Mouse (Mus musculus) liver, postnatal 0 days (tissue): ENCODE measurements around the gene Olfr1057.

Experiments used
- CTCF ChIP-seq: sonication (generic); IDR thresholded peaks from 2 replicates; pipeline ENCODE4 v1.5.1; 2016; ENCODE audit warnings: antibody characterized with exemption, low read depth
- EP300 ChIP-seq: IDR thresholded peaks from 2 replicates; pipeline ENCODE4 v1.6.1; 2016; ENCODE audit warnings: antibody characterized with exemption, low read depth, mild to moderate bottlenecking

DNA sequence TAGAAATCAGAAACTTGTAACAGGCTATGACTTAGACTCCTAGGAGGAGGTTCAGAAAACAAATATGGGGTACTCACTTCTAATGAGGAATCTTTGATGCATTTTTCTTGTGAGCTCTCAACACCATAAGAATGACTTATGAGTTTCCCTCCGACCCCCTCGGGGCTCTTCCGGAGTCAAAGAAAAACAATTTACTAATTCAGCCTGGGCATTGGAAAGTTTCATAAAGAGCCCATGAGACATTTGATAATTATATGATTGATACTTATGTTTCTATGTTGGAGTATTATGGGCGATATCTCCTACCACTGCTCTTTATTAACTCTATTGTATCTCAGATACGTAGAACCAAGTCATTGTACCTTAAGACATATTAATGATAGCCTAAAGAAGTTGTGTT is 28.0 kb downstream of the Olfr1057 start, which contains the start of gene Olfr1055:
- TF ChIP-seq CTCF, result no peak
- no peak for TF ChIP-seq EP300
